Mouse (Mus musculus) hindbrain, postnatal 0 days (tissue): ENCODE measurements around the gene Zfp12. TPM values are rescaled to one million over a fixed set of nuclear protein-coding genes. Genes with fewer than 3 reads are reported as not detected.

Source experiments
- ATAC-seq: fragments of 200-750 bp; cut with Nextera tagmentation; 2 replicates; pipeline ENCODE4 v1.8.0; 2017; ENCODE audit warnings: mild to moderate bottlenecking, moderate TSS enrichment, moderate library complexity
- DNase-seq: peaks from one replicate; pipeline ENCODE4 v3.0.0-alpha.2; 2015; ENCODE audit warnings: low spot score
- H3K27ac ChIP-seq: fragments of 300-500 bp; sonication (generic); 2 replicates; pipeline ENCODE4 v1.5.1; 2014; ENCODE audit warnings: mild to moderate bottlenecking
- H3K27me3 ChIP-seq: fragments of 300-500 bp; sonication (generic); 2 replicates; pipeline ENCODE4 v1.6.1; 2014; ENCODE audit warnings: low read length, mixed read lengths; ENCODE audit not compliant: insufficient read depth
- H3K36me3 ChIP-seq: fragments of 300-500 bp; sonication (generic); 2 replicates; pipeline ENCODE4 v1.6.1; 2014; ENCODE audit warnings: low read length, mixed read lengths; ENCODE audit not compliant: insufficient read depth
- H3K4me1 ChIP-seq: fragments of 300-500 bp; sonication (generic); 2 replicates; pipeline ENCODE4 v1.6.1; 2014; ENCODE audit warnings: antibody characterized with exemption, low read length, mixed read lengths; ENCODE audit not compliant: insufficient read depth
- H3K4me2 ChIP-seq: fragments of 300-500 bp; sonication (generic); 2 replicates; pipeline ENCODE4 v1.6.1; 2014; ENCODE audit warnings: low read depth, mild to moderate bottlenecking, low read length, moderate library complexity, mixed read lengths
- H3K4me3 ChIP-seq: fragments of 300-500 bp; sonication (generic); 2 replicates; pipeline ENCODE4 v1.5.1; 2014; ENCODE audit warnings: low read length
- H3K9ac ChIP-seq: fragments of 300-500 bp; sonication (generic); replicated peaks from 2 replicates; pipeline ENCODE4 v1.6.1; 2014; ENCODE audit warnings: mild to moderate bottlenecking, low read length, moderate library complexity, mixed read lengths
- H3K9me3 ChIP-seq: fragments of 300-500 bp; sonication (generic); 2 replicates; pipeline ENCODE4 v1.6.1; 2016; ENCODE audit warnings: low read length, mixed read lengths
- CTCF ChIP-seq: IDR thresholded peaks from 2 replicates; pipeline ENCODE4 v1.5.1; 2016; ENCODE audit warnings: antibody characterized with exemption, control low read depth, low read depth
- WGBS: fragments of 180-500 bp; shearing (Covaris S2); extraction: QIAGEN DNeasy Blood & Tissue Kit; methylation state at CpG from one replicate; pipeline ENCODE4 v1.1.7; 2014; 5-methylcytosine and 5-hydroxymethylcytosine counted together
- polyA plus RNA-seq: library from polyadenylated mRNA; unstranded; fragments of >200 nt; fragmentation: Nextera tagmentation; extraction: Ambion mirVana; gene quantifications from 2 replicates; pipeline ENCODE4 v1.2.1, GENCODE M21; 2015
- total RNA-seq: library from RNA; depleted of rRNA; stranded (reverse); fragments of >200 nt; gene quantifications from 2 replicates; pipeline ENCODE4 v1.2.3, GENCODE M21; 2014

The Zfp12 gene
- total and polyA plus RNA-seq, 2 experiments from 2014 or later = 12.3 to 32.6 TPM

DNA sequence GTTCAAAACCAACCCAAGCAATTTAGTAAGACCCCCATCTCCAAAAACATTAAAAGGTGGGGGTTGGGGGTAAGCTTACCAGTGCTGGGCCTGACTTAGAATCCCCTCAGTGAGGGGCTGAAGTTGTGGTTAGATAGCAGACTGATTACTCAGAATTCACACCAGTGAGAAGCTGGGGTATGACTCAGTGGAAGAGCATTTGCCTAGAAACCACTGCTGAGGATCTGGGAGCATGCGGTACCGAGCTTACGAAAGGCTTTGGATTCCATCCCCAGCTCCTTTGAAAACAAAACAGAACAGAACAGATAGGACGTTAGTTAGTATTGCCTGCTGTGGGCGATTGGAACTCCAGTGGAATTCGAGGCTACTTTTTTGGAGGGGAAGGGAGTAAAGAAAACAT is 36.7 kb downstream of the Zfp12 start:
- Histone ChIP-seq H3K27me3 (no peaks in the 10 kb centered on the region), H3K4me1 (peaks cover 20% of the 10 kb centered on the region), H3K27ac (no peak overlapping the region), H3K9me3 (no peaks in the 10 kb centered on the region), H3K4me3 (no peak overlapping the region), H3K36me3 (no peaks in the 10 kb centered on the region), H3K9ac (no peak overlapping the region), H3K4me2 (no peak overlapping the region)
- ATAC-seq (no peak), DNase-seq (no peak)
- TF ChIP-seq CTCF = no peak
- WGBS = 93% methylated on average over 6 of the region's 6 CpGs

DNA sequence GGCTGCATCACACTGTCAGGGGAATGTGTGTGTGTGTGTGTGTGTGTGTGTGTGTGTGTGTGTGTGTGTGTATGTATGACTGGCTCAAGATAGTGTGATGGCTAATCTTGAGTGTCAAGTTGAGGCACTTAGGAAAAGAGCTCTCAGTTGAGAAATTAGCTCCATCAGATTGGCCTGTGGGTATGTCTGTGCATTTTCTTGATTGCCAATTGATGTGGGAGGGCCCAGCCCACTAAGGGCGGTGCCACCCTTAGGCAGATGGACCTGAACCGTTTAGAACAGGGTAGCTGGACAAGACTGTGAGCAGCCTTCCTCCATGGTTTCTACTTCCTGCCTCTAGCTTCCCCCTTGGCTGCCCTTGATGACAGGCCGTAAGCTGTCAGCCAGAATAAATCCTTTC is 37.1 kb downstream of the Zfp12 start:
- DNase-seq = no peak
- Histone ChIP-seq H3K9ac (no peak overlapping the region), H3K27me3 (no peaks in the 10 kb centered on the region), H3K36me3 (no peaks in the 10 kb centered on the region), H3K4me1 (peaks cover 20% of the 10 kb centered on the region), H3K4me3 (no peak overlapping the region), H3K4me2 (no peak overlapping the region), H3K9me3 (no peaks in the 10 kb centered on the region), H3K27ac (no peak overlapping the region)
- 77% methylated on average over 3 of the region's 3 CpGs for WGBS
- ATAC-seq = no peak
- TF ChIP-seq CTCF = no peak

DNA sequence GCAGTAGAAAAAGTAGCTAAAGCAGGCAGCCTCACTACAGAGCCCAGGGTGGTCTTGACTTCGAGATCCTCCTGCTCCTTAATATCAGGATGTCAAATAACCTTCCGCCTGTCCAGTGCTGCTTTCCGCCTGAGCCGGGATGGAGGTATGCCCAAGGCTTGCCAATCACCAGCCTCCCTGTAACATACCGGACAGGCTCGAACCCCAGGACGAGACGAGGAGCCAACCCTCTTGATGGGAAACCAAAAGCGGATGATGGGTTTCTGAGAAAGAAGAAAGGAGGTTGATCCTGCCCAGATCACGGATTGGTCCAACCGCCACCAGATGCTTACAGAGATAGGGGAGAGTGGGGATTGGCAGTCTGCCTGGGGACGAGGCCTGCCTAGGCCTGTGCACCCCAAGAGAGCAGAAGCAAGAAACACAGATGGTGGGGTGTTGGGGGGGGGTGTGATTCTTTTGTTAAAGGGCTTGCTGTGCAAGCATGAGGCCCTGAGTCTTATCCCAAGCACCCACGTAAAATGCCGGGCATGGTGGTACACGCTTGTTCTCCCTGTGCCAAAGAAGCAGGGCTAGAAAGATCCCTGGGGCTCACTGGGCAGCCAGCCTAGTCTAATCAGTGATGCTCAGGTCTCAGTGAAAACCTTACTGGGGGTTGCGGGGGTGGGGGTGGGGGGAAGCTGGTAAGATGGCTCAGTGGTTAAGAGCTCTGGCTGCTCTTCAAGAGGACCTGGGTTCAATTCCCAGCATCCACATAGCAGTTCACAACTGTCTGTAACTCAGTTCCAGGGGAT is 37.8 kb downstream of the Zfp12 start:
- Histone ChIP-seq H3K4me3 (no peak overlapping the region), H3K9ac (no peak overlapping the region), H3K36me3 (no peaks in the 10 kb centered on the region), H3K4me2 (no peak overlapping the region), H3K9me3 (no peaks in the 10 kb centered on the region), H3K27ac (no peak overlapping the region), H3K27me3 (no peaks in the 10 kb centered on the region), H3K4me1 (peaks cover 20% of the 10 kb centered on the region)
- DNase-seq (peak; percentile 32), ATAC-seq (no peak)
- no peak for TF ChIP-seq CTCF
- WGBS = 66% methylated on average over 16 of the region's 16 CpGs

DNA sequence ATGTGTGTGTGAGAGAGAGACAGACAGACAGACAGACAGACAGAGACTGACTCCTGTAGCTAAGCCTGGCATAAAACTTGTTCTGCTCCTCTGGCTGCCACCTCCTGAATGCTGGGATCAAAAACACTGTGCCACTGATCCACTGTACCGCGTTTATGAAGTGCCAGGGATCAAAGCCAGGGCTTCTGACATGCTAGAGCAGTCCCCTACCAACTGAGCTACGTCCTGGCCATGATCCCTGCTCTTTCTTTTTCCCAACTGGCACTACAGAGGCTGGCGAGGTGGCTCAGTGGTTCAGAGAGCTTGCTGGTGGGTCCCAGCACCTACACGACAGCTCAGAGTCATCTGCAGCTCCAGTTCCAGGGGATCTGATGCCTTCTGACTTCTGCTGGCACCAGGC is 40.8 kb downstream of the Zfp12 start:
- no peak overlapping the region for H3K4me2 ChIP-seq
- peaks cover 4% of the 10 kb centered on the region for H3K4me1 ChIP-seq
- no peaks in the 10 kb centered on the region for H3K9me3 ChIP-seq
- DNase-seq (no peak), ATAC-seq (no peak)
- no peak overlapping the region for H3K4me3 ChIP-seq
- 50% methylated on average over 5 of the region's 5 CpGs for WGBS
- no peak overlapping the region for H3K27ac ChIP-seq
- H3K27me3 ChIP-seq = no peaks in the 10 kb centered on the region
- TF ChIP-seq CTCF = no peak
- no peaks in the 10 kb centered on the region for H3K36me3 ChIP-seq
- no peak overlapping the region for H3K9ac ChIP-seq

DNA sequence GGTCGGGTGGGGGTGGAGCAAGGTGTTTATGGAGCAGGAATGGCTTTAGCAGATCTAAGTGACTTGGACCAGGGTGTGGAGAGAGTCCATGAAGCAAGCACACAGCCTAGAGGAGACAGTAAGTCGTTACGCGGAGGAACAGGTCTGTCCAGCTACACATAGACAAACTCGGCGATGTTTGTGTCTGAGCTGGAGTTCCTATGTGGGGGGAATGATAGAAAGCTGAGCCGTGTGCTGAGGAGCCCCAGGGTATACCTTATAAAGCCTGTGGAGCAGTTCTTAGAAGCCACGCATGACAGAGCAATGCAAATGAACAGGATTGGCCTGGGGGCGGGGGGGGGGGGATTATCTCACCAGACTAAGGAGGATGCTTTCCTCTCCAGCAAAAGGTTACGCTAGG is 44.3 kb downstream of the Zfp12 start:
- TF ChIP-seq CTCF = no peak
- Histone ChIP-seq H3K9me3 (no peaks in the 10 kb centered on the region), H3K27ac (no peak overlapping the region), H3K36me3 (no peaks in the 10 kb centered on the region), H3K9ac (no peak overlapping the region), H3K4me2 (no peak overlapping the region), H3K4me3 (no peak overlapping the region), H3K4me1 (no peaks in the 10 kb centered on the region), H3K27me3 (no peaks in the 10 kb centered on the region)
- ATAC-seq (peak; percentile 10; the same call in 1 of the 2 replicates), DNase-seq (no peak)
- 49% methylated on average over 10 of the region's 10 CpGs for WGBS

DNA sequence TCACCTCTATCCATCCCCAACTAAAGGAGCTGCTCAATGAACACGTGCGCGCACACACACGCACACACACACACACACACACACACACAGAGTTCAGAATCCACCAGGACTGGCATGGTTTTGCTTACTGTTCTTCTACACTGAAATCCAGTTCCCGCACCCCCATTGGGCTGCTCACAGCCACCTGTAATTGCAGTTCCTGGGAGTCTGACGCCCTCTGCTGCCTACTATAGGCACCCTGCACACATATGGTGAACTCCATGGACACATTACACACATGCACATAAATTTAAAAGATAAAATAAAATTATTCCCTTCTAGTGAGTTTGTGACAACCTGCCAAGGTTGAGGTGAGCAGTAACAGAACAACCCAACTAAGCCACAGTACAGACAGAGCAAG is 49.8 kb downstream of the Zfp12 start:
- Histone ChIP-seq H3K4me3 (no peak overlapping the region), H3K9me3 (no peaks in the 10 kb centered on the region), H3K4me1 (0 out of 2 replicates have a peak, but pooled peaks cover 2% of the 10 kb centered on the region), H3K27me3 (peaks cover 26% of the 10 kb centered on the region), H3K27ac (no peak overlapping the region), H3K36me3 (no peaks in the 10 kb centered on the region), H3K9ac (no peak overlapping the region), H3K4me2 (no peak overlapping the region)
- peak; percentile 36; the same call in 1 of the 2 replicates for TF ChIP-seq CTCF
- 40% methylated on average over 6 of the region's 6 CpGs for WGBS
- DNase-seq (no peak), ATAC-seq (no peak)

DNA sequence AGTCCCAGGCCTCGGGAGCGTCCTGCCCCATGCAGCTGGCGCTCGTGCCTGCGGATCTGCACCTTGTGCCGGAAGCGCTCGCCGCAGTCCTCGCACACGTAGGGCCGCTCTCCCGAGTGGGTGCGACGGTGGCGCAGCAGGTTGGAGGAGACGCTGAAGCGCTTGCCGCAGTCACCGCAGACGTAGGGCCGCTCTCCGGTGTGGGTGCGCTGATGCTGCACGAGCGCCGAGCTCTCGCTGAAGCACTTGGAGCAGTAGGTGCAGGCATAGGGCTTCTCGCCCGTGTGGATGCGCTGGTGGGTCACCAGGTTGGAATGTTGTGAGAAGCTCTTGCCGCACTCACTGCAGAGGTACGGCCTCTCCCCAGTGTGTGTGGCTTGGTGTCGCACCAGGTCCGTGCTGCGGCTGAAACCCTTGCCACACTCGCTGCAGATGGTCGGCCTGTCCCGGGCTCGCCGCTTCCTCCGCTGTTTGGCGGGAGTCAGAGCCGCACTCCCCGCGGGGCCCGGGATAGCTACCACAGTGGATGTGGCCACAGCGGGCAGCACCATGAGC is 52.9 kb downstream of the Zfp12 start:
- WGBS = 8% methylated on average over 48 of the region's 48 CpGs
- TF ChIP-seq CTCF = no peak
- Histone ChIP-seq H3K4me3 (peak overlapping the region; percentile 25), H3K4me1 (0 out of 2 replicates have a peak, but pooled peaks cover 2% of the 10 kb centered on the region), H3K27me3 (peaks cover 26% of the 10 kb centered on the region), H3K4me2 (peak overlapping the region; percentile 46), H3K36me3 (no peaks in the 10 kb centered on the region), H3K27ac (no peak overlapping the region), H3K9ac (0 out of 2 replicates have a peak overlapping the region, but pooled peaks have one; percentile 2), H3K9me3 (no peaks in the 10 kb centered on the region)
- ATAC-seq (no peak), DNase-seq (no peak)
